Mouse (Mus musculus) myocyte (in vitro differentiated cells): ENCODE measurements around the gene Lama2. TPM values are rescaled to one million over a fixed set of nuclear protein-coding genes. Genes with fewer than 3 reads are reported as not detected.

Source experiments
- H3K27me3 ChIP-seq: one replicate; pipeline ENCODE4 v1.6.1; 2011; ENCODE audit not compliant: control insufficient read depth, insufficient read depth, insufficient read length
- H3K36me3 ChIP-seq: one replicate; pipeline ENCODE4 v1.6.1; 2011; ENCODE audit not compliant: control insufficient read depth, insufficient read depth
- H3K4me2 ChIP-seq: one replicate; pipeline ENCODE4 v1.6.1; 2011; ENCODE audit warnings: low read depth, control low read depth
- H3K4me3 ChIP-seq: one replicate; pipeline ENCODE4 v1.5.1; 2011; ENCODE audit warnings: mild to moderate bottlenecking, control low read depth, moderate library complexity
- H3K79me2 ChIP-seq: one replicate; pipeline ENCODE4 v1.6.1; 2011; ENCODE audit not compliant: control insufficient read depth, insufficient read depth
- H3ac ChIP-seq: one replicate; pipeline ENCODE4 v1.6.1; 2011; ENCODE audit not compliant: control insufficient read depth, insufficient read length
- CEBPB ChIP-seq: IDR thresholded peaks from 2 replicates; pipeline ENCODE4 v1.6.1; 2011; ENCODE audit warnings: mild to moderate bottlenecking, moderate library complexity; ENCODE audit not compliant: poor library complexity, insufficient read depth, severe bottlenecking
- E2F4 ChIP-seq: IDR thresholded peaks from one replicate; pipeline ENCODE4 v1.6.1; 2011; ENCODE audit warnings: mild to moderate bottlenecking, control low read depth, moderate library complexity; ENCODE audit not compliant: insufficient read depth
- MAX ChIP-seq: IDR thresholded peaks from one replicate; pipeline ENCODE4 v1.6.1; 2011; ENCODE audit warnings: low read depth, mild to moderate bottlenecking, control low read depth
- MYOD1 ChIP-seq, 3 experiments: IDR thresholded peaks; one replicate each; pipeline ENCODE4 v1.6.1; 2011; ENCODE audit warnings: control low read depth in 2 of 3, low read depth in 2 of 3, mild to moderate bottlenecking in 2 of 3, moderate library complexity in 1 of 3; ENCODE audit not compliant: insufficient read length in 2 of 3, control insufficient read depth in 1 of 3
- MYOG ChIP-seq, 3 experiments: IDR thresholded peaks; one replicate each; pipeline ENCODE4 v1.6.1; 2011; ENCODE audit warnings: control low read depth in 2 of 3, low read depth in 2 of 3, mild to moderate bottlenecking in 2 of 3; ENCODE audit not compliant: insufficient read length in 2 of 3, control insufficient read depth in 1 of 3, insufficient read depth in 1 of 3
- POLR2A ChIP-seq: IDR thresholded peaks from one replicate; pipeline ENCODE4 v1.6.1; 2011; ENCODE audit warnings: low read depth, mild to moderate bottlenecking, control low read depth, moderate library complexity; ENCODE audit not compliant: insufficient read length
- POLR2AphosphoS2 ChIP-seq: IDR thresholded peaks from one replicate; pipeline ENCODE4 v1.6.1; 2011; ENCODE audit warnings: low read depth, control low read depth; ENCODE audit not compliant: insufficient read length
- REST ChIP-seq: IDR thresholded peaks from one replicate; pipeline ENCODE4 v1.6.1; 2011; ENCODE audit warnings: mild to moderate bottlenecking, control low read depth, moderate library complexity; ENCODE audit not compliant: insufficient read depth, insufficient read length
- SRF ChIP-seq: IDR thresholded peaks from one replicate; pipeline ENCODE4 v1.6.1; 2011; ENCODE audit warnings: low read depth; ENCODE audit not compliant: control insufficient read depth, insufficient read length
- TCF12 ChIP-seq: IDR thresholded peaks from one replicate; pipeline ENCODE4 v1.6.1; 2011; ENCODE audit warnings: mild to moderate bottlenecking, control low read depth; ENCODE audit not compliant: poor library complexity, insufficient read depth, severe bottlenecking
- TCF3 ChIP-seq: IDR thresholded peaks from one replicate; pipeline ENCODE4 v1.6.1; 2011; ENCODE audit warnings: low read depth, control low read depth; ENCODE audit not compliant: insufficient read length
- USF1 ChIP-seq: IDR thresholded peaks from one replicate; pipeline ENCODE4 v1.6.1; 2011; ENCODE audit warnings: low read depth, mild to moderate bottlenecking, control low read depth, moderate library complexity
- polyA plus RNA-seq: library from polyadenylated mRNA; unstranded; fragments of >200 nt; fragmentation: generic; extraction: Trizol; gene quantifications from one replicate; pipeline ENCODE4 v1.2.1, GENCODE M21; 2012; ENCODE audit warnings: missing spikeins

Lama2 gene
- polyA plus RNA-seq, 1 experiment: 15.1 TPM

GRCm38 (mm10) chr10:27322410-27322990 lies 297.1 kb downstream of the Lama2 start:
- H3K27me3 ChIP-seq: no peaks in the 10 kb centered on the region
- H3K79me2 ChIP-seq: no peaks in the 10 kb centered on the region
- TF ChIP-seq E2F4 (no peak), MYOG (IDR thresholded peaks at IDR 0.05; ENCODE audit: control insufficient read depth in 1 of 3, insufficient read depth in 1 of 3, insufficient read length in 2 of 3, low read depth in 2 of 3) (no peak), POLR2A (no peak), CEBPB (no peak), MAX (no peak), USF1 (no peak), TCF12 (no peak), POLR2AphosphoS2 (no peak), SRF (no peak), MYOD1 (IDR thresholded peaks at IDR 0.05; ENCODE audit: control insufficient read depth in 1 of 3, insufficient read length in 2 of 3, low read depth in 2 of 3) (no peak), REST (no peak), TCF3 (no peak)
- no peak overlapping the region for H3ac ChIP-seq
- no peaks in the 10 kb centered on the region for H3K36me3 ChIP-seq
- H3K4me2 ChIP-seq: peak overlapping the region; percentile 45
- H3K4me3 ChIP-seq: no peak overlapping the region

GRCm38 (mm10) chr10:27307444-27307843 lies 312.1 kb downstream of the Lama2 start:
- H3K36me3 ChIP-seq: no peaks in the 10 kb centered on the region
- H3K27me3 ChIP-seq: no peaks in the 10 kb centered on the region
- TF ChIP-seq SRF: no peak
- no peak for TF ChIP-seq POLR2A
- no peak for TF ChIP-seq TCF3
- TF ChIP-seq USF1: no peak
- TF ChIP-seq MYOD1 (IDR thresholded peaks at IDR 0.05; ENCODE audit: control insufficient read depth in 1 of 3, insufficient read length in 2 of 3, low read depth in 2 of 3): no peak
- TF ChIP-seq CEBPB: no peak
- no peak for TF ChIP-seq MYOG (IDR thresholded peaks at IDR 0.05; ENCODE audit: control insufficient read depth in 1 of 3, insufficient read depth in 1 of 3, insufficient read length in 2 of 3, low read depth in 2 of 3)
- TF ChIP-seq POLR2AphosphoS2: no peak
- TF ChIP-seq E2F4: no peak
- TF ChIP-seq MAX: no peak
- TF ChIP-seq REST: no peak
- no peak for TF ChIP-seq TCF12
- H3K4me3 ChIP-seq: no peak overlapping the region
- no peak overlapping the region for H3K4me2 ChIP-seq
- no peaks in the 10 kb centered on the region for H3K79me2 ChIP-seq
- no peak overlapping the region for H3ac ChIP-seq

- Histone ChIP-seq H3K36me3 (no peaks in the 10 kb centered on the region), H3K79me2 (no peaks in the 10 kb centered on the region), H3K27me3 (no peaks in the 10 kb centered on the region), H3K4me2 (peak overlapping the region; percentile 39), H3ac (no peak overlapping the region), H3K4me3 (no peak overlapping the region)
- TF ChIP-seq TCF3 (no peak), POLR2A (no peak), E2F4 (no peak), TCF12 (no peak), MAX (no peak), POLR2AphosphoS2 (no peak), MYOG (IDR thresholded peaks at IDR 0.05; ENCODE audit: control insufficient read depth in 1 of 3, insufficient read depth in 1 of 3, insufficient read length in 2 of 3, low read depth in 2 of 3) (no peak), CEBPB (no peak), REST (no peak), MYOD1 (IDR thresholded peaks at IDR 0.05; ENCODE audit: control insufficient read depth in 1 of 3, insufficient read length in 2 of 3, low read depth in 2 of 3) (no peak), USF1 (no peak)
Observed at GRCm38 (mm10) chr10:27305301-27305700, 314.3 kb downstream of the Lama2 start.

- Histone ChIP-seq H3K4me3 (no peak overlapping the region), H3K4me2 (no peak overlapping the region), H3ac (no peak overlapping the region), H3K79me2 (no peaks in the 10 kb centered on the region), H3K27me3 (no peaks in the 10 kb centered on the region), H3K36me3 (no peaks in the 10 kb centered on the region)
- no peak for TF ChIP-seq MAX
- TF ChIP-seq POLR2AphosphoS2: no peak
- no peak for TF ChIP-seq TCF12
- TF ChIP-seq MYOD1 (IDR thresholded peaks at IDR 0.05; ENCODE audit: control insufficient read depth in 1 of 3, insufficient read length in 2 of 3, low read depth in 2 of 3): no peak
- no peak for TF ChIP-seq CEBPB
- TF ChIP-seq REST: no peak
- TF ChIP-seq E2F4: no peak
- TF ChIP-seq POLR2A: no peak
Observed at GRCm38 (mm10) chr10:27285098-27285860, 334.3 kb downstream of the Lama2 start.
